Mouse (Mus musculus): ENCODE data around the gene Ddx3x. TPM values are rescaled to one million over a fixed set of nuclear protein-coding genes. Genes with fewer than 3 reads are reported as not detected.

The Ddx3x gene
- polyA plus RNA-seq, 1 experiment from 2014 or later = 121 TPM

GRCm38 (mm10) chrX:13306190-13306589 is 25.4 kb downstream of the Ddx3x start:
- Histone ChIP-seq H3K4me1 (replicated peaks; ENCODE audit: control insufficient read depth, insufficient read depth, low read length) (no peaks in the 10 kb centered on the region), H3K4me3 (replicated peaks; ENCODE audit: low read length) (no peak overlapping the region), H3K4me2 (ENCODE audit: low read length) (no peak overlapping the region), H3K27ac (ENCODE audit: low read length) (no peak overlapping the region), H3K27me3 (replicated peaks; ENCODE audit: control insufficient read depth, insufficient read depth, low read length) (no peaks in the 10 kb centered on the region), H3K9me3 (ENCODE audit: control insufficient read depth, low read length) (peaks cover 4% of the 10 kb centered on the region; the same call in 1 of the 2 replicates), H3K9ac (replicated peaks; ENCODE audit: low read depth, low read length) (no peak overlapping the region), H3K36me3 (ENCODE audit: control insufficient read depth, insufficient read depth) (no peaks in the 10 kb centered on the region)
- WGBS = 83% methylated on average over 3 of the region's 3 CpGs
- no peak for ATAC-seq

DNA sequence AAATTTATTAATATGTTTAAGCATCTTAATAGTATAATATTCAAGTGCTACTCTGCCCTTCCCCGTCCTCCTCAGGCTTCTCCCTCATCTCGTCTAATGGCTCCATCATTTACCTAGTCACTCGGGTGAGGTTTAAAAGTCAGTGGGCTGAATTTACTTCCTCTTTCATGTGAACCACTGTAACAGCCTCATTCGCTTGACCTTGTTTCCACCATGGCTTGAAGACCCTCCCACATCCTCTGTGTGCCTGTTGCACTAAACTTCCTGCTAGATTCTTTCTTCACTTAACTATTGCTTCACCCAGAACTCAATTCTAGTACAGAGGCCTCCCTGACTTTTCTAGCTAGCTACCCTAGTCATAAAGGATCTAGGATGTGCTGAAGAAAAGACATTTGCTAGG is 30.6 kb downstream of the Ddx3x start:
- no peak for ATAC-seq
- no peak overlapping the region for H3K27ac ChIP-seq (ENCODE audit: low read length)
- no peaks in the 10 kb centered on the region for H3K9me3 ChIP-seq (ENCODE audit: control insufficient read depth, low read length)
- H3K27me3 ChIP-seq (replicated peaks; ENCODE audit: control insufficient read depth, insufficient read depth, low read length) = no peaks in the 10 kb centered on the region
- no peaks in the 10 kb centered on the region for H3K4me1 ChIP-seq (replicated peaks; ENCODE audit: control insufficient read depth, insufficient read depth, low read length)
- no peak overlapping the region for H3K4me3 ChIP-seq (replicated peaks; ENCODE audit: low read length)
- no peaks in the 10 kb centered on the region for H3K36me3 ChIP-seq (ENCODE audit: control insufficient read depth, insufficient read depth)
- H3K9ac ChIP-seq (replicated peaks; ENCODE audit: low read depth, low read length) = no peak overlapping the region
- no peak overlapping the region for H3K4me2 ChIP-seq (ENCODE audit: low read length)
- 82% methylated on average over 4 of the region's 4 CpGs for WGBS

DNA sequence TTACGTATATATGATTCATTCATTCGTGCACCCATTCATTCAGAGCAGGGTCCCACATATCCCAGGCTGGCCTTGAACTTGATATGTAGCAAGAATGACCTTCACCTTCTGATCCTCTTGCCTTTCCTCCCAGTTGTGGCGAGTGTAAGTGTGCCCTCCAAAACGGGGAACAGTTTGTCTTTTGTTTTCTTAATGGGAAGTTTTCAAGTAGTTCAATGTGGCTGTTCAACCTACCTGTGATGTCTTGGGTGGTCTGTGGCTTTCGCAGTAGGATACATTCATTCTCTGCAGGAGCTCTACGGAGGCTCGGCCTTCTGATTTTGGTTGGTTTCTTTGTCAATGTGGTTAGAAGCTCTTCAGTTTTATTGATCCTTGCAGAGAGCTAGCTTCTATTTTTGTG is 48.8 kb downstream of the Ddx3x start:
- 80% methylated on average over 7 of the region's 7 CpGs for WGBS
- Histone ChIP-seq H3K27ac (ENCODE audit: low read length) (no peak overlapping the region), H3K4me1 (replicated peaks; ENCODE audit: control insufficient read depth, insufficient read depth, low read length) (no peaks in the 10 kb centered on the region), H3K4me3 (replicated peaks; ENCODE audit: low read length) (no peak overlapping the region), H3K9me3 (ENCODE audit: control insufficient read depth, low read length) (no peaks in the 10 kb centered on the region), H3K9ac (replicated peaks; ENCODE audit: low read depth, low read length) (no peak overlapping the region), H3K36me3 (ENCODE audit: control insufficient read depth, insufficient read depth) (no peaks in the 10 kb centered on the region), H3K27me3 (replicated peaks; ENCODE audit: control insufficient read depth, insufficient read depth, low read length) (no peaks in the 10 kb centered on the region), H3K4me2 (ENCODE audit: low read length) (no peak overlapping the region)
- no peak for ATAC-seq

Other genes starting within 250 kb of the Ddx3x start
- 43.0 and 52.3 TPM in 2 replicates for gene Usp9x, start 209.5 kb upstream of the Ddx3x start, polyA plus RNA-seq (2015; fragmentation: Nextera tagmentation; extraction: Ambion mirVana)
- gene Nyx, start 185.1 kb downstream of the Ddx3x start, polyA plus RNA-seq (2015; fragmentation: Nextera tagmentation; extraction: Ambion mirVana) = 0.09 and 0.15 TPM in 2 replicates